Mouse (Mus musculus): ENCODE data around the gene Arnt2.

Arnt2 gene

DNA sequence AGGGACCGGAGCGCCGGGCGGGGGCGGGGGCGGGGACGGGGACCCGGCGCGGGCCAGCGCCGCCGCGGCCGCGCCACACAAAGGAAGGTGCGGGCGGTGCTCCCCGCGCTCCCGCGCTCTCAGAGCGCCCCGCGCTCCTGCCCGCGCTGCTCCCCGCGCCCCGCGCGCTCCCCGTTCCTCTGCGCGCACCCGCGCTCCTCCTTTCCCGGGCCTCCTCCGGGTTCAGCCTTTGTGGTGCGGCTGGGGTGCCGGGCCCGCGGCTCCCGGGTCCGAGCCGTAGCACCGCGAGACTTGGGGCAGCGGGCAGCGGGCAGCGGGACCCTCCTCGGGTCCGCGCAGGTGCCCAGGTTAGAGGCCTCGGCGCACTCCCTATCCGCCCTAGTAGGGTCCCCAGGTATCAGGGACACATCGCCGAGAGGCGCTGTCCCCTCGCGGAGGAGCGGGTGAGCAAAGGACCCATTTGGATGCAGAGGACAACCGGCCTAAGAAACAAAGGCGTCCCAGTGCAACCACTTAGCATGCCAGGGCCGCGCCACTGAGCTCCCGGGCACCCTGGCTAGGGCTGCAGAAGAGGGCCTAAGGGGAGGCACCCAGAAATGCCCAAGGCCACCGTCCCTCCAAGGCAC, at the start of gene Arnt2:
Gene Arnt2 (minus strand): TSS at position 281 of the 626 bp plus-strand sequence.
- peak; percentile 51 to 62 for DNase-seq (ENCODE audit: low spot score in 2 of 2)

DNA sequence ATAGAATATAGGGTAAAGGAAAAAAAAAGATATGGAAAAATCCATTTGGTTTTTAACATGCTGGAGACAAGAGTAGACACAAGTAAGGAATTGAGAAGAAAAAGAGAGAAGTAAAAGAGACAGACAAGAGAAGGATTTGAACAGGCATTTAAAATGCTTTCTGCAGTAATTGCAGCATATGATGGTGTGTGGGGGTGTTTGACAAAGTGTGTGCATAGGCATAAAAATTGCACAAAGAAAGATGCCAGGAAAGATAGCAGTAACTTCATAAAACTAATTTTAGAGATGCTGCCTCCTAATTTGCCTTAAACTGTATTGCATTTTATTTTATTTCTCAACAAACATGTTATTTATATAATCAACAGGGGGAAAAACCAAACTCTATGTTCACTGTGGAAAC, 41.7 kb upstream of the Arnt2 start:
- no peak for DNase-seq (ENCODE audit: low spot score in 2 of 2)

DNA sequence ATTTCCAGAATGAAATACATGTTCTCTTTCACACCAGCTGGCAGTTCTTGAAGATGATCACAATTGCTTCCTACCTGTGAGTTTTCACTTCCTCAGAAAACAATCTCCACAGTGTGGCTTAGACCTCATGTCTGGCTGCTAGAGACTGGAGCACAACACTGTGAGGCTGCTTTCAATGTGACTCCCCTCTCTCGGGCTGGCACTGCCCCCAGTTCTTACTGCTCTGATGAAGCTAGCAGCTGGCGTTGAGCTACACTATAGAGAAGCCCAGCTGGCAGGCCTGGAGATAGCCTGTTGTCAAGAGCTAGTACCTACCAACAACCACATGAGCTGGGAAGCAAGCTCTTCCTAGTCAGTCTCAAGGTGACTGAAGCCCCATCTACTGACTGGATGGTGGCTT, 39.1 kb upstream of the Arnt2 start:
- peak in 1 of 2 experiments; percentile 29 for DNase-seq (ENCODE audit: low spot score in 2 of 2)

DNA sequence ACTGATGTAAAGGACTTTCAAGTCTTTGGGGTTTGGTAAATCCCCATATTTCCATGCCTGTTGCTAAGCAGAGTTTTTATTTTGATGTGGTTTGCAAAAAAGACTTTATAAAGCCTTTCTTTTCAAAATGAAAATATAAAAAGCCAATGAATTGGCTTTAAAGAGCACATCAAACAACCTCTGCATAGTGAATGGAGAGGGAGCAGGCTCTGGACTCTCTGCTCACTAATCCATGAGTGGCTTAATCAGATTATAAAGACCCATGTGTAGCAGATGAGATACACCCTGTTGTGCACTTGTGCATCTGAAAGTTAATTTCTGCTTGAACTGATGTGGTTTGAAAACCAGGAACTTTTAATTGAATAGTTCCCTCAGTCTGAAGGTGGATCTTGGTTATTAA, 38.5 kb upstream of the Arnt2 start:
- no peak for DNase-seq (ENCODE audit: low spot score in 2 of 2)

DNA sequence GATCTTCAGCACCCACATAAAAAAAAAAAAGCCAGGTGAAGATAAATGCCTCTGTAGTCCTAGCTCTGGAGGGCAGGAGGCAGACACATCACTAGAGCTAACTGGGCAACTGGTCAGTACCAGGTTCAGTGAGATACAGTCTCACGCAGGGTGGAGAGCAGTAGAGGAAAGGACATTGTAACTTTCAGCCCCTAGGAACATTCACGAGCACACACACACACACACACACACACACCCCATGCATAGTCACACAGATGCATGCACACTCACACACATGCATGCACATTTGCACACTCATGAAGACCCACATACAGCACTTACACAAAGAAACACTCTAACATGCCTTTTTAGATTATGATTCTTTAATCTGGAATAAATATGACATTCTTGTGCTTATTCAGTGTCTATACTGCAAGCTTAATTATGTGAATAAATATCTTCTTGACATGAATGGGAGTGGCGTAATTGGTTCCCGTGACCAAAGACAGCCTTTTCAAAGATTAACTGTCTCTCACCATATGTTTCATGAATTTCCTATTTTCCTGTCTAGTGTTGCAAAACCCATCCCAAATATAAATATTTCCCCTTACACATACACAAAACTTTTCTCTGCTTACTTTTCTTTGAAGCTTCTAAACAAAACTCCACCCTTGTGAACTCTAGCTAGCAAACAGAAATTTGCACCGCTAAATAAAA, 37.9 kb upstream of the Arnt2 start:
- no peak for DNase-seq (ENCODE audit: low spot score in 2 of 2)

DNA sequence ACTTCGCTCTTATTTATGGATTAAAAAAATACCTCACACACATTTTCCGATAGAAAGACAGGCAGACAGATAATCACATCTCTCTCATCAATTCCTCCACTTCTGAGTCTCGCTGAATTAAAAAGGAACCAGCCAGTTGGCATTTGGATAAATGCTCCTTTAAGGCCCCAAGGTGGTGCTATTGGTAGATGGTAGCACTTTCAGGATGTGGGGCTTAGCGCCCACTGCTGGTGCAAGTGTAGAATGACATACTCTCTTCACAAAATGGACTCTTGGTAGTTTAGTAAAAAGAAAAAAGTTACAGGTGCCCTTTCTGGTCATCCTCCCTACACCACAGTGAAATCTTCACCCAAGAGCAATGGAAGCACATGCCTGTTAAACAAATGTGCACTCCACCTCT, 37.1 kb upstream of the Arnt2 start:
- DNase-seq (ENCODE audit: low spot score in 2 of 2), result peak; percentile 24 to 42

DNA sequence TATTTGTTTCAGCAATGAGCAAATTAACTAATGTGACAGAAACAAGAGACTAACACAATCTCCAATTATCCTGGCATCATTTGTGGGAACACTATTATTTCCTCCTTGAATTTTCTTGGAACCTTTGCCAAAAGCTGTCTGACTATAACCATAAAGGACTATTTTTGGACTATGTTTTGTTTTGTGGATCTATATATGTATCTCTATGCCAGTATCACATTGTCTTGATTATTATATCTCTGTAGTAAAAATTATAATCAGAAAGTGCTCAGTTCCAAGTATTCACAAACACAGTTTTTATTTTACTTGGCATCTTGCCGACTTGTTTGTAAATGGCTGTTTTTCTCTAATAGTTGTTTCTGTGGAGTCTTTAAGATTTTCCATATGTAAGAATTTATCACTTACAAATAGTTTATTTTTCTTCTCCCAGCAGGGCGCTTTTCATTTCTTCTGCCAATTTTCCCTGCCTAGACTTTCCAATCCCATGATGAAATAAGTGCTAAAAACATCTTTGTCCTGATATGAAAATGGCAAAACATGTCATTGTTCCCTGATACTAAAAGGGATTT, 32.5 kb upstream of the Arnt2 start:
- no peak for DNase-seq (ENCODE audit: low spot score in 2 of 2)

DNA sequence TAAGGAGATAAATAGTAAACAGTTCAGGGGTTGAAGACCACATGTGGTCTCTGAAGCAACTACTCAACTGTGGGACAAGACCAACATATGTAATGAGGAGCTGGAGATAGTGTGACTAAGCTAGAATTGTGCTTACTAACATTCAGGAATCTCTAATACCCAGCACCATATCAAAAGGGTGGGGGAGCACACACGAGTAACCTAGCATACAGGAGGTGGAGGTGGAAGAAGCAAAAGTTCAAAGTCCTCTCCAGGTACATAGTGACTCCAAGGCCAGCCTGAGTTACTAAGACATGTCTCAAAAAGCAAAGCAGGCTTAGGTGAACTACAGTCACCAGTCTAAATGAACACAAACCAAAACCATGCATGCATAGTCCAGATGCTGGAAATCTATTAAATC, 29.6 kb upstream of the Arnt2 start:
- DNase-seq (ENCODE audit: low spot score in 2 of 2), result no peak

DNA sequence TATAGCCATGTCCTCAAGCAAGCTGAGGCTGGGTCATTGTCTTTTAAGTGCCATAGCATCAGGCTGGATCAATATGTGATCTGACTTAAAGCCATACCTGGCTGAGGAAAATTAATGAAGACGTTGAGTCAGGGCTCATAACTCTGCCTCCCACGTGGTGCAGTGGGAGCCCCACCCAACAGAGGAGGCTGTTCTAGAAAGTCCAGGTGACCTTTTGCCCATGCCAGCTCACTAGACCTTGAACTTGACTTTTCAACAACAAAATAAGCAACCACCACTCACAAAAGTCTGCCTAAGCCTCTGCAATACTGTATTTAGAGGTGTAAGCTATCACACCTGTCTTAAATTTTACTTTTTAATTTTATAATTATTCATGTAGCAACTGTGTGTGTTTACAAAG, 24.9 kb upstream of the Arnt2 start:
- DNase-seq (ENCODE audit: low spot score in 2 of 2), result no peak

DNA sequence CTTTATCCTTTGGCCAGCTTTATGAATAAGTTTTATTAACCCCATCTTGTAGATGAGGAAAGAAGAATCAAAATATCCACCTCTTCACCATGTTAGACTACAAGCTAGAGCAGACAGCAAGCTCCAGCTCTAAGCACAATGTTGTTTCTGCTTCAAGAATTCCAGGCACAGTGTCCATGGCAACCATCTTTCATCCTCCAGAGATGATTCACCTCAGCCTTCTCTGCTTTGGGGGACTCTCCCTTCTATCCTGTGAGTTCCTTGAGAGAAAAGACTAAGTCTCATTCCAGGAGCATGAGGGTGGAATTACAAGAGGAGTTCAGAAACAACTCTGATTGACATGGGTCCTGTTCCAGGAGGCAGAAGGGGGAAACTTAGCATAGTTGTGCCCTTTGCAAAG, 22.2 kb upstream of the Arnt2 start:
- DNase-seq (ENCODE audit: low spot score in 2 of 2), result no peak

DNA sequence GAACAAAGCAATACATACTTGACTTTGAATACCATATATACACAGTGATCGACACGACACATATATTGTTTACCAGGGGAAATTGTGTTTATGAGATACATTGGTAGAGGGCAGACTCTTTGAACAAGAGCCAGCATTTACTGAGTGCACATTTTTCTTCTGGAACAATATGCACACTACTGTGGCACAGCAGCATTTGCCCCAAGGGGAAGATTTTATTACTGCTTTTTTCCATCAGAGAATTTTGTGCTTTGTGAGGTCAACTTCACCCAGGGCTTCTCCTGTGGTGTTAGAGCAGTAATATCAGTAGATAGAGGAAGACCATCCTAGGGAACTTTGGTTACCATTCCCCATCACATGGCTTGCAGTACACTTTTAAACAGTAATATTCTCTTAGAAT, 17.2 kb upstream of the Arnt2 start:
- no peak for DNase-seq (ENCODE audit: low spot score in 2 of 2)

DNA sequence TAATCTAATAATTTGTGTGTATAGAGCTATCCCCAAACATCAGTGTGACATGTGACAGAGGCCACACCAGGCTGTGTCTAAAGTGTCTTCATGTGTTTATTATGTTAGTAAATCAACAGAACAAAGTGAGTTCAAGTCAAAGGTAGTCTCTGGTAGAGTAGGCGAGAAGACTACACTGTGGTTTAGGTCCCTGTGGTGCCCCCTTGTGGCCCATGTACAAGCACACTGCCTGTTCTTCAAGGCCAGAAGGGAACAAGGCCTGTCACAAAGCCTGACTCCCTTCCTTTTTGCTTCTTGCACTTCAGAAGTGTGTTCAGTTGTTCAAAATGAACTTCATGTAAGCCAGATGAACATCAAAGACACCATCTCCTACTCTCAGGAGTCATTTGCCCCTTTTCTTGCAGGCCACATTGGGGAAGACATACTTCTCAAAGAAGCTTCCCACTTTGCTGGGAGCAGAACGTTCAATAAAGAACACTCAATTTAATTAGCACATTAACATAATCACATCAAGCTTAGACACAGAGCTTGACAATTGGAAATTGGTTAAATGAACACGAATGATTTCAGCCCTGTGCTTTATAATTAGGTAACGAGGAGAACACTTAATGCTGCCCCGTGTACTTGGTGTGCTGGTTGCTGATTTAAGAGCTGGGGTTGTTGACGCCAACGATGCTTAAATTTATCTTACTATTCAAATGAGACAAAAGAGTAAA, 14.9 kb upstream of the Arnt2 start:
- DNase-seq (ENCODE audit: low spot score in 2 of 2), result no peak

DNA sequence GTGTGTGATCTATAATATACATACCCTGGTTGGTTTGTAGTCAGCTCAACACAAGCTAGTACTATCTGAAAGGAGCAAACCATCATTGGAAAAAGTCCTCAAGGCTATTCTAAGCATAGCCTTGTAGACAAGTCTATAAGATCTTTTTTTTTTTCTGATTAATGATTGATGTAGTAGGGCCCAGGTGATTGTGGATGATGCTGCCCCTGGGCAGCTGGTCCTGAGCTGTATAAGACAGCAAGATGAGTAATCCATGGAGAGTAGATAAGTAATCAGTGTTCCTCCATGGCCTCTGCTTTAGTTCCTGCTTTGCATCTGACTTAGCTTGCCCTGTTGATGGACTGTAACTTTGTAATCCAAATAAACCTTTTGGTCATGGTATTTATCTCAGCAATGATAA, 11.8 kb upstream of the Arnt2 start:
- no peak for DNase-seq (ENCODE audit: low spot score in 2 of 2)

DNA sequence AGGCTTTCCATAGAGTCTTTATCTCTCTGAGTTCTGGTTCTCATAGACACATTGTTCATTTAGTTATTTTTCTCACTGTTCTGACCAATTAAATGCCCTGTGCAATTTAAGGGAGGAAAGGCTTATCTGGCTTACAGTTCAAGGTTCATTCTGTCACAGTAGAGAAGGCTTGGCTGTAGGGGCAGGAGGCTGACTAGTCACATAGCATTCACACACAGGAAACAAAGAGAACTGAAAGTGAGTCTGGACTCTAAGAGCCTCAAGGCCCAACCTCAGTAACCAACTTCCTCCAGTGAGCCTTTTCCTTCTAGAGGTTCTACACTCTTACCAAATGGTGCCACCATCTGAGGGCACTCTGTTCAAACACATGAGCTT, 11.3 kb upstream of the Arnt2 start:
- DNase-seq (ENCODE audit: low spot score in 2 of 2), result no peak

DNA sequence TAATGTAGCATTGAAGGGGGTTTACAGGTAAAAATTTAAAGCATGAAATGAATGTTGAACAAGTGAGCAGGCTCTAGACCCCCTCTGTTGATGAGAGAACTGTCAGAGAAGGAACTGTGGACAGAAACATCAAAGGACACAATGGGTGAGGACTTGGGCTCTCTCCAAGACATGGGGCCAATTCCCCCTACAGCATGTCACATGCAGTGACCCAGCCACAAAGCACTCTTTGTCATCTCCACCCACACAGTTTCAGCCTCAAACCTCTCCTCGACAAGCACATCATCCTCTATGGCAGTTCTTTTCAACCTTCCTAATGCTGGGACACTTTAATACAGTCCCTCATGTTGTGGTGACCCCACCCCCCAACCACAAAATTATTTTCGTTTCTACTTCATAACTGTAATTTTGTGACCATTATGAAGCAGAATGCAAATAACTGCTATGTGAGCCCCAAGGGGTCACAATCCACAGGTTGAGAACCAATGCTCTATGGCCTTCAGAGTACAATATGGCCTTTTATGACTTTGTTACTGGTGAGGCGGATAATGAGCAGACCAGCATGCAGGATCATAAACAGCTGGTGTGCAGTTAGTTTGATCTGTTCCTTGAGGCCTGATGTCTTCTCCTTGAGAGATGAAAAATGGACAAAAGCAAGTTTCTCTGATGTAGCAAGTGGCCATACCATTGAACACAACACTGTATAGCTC, 10.8 kb upstream of the Arnt2 start:
- no peak for DNase-seq (ENCODE audit: low spot score in 2 of 2)

DNA sequence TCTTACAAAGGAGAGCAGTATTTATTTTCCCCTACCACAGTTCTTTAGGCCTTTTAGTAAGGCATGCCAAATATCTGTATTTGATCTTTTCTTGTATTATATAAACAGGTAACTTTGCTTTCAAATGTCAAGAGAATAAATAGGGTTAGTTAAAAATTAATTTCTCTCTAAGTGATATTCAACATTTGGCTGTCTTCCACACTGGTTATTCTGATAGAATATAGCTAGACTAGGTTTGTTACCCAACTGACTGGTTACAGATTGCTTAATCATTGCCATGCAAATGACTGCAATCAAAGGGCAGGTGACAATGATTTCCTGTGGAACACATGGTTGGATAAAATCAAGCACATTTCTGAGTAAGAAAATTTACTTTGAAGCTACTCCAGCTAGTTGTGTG, 7.5 kb upstream of the Arnt2 start:
- no peak for DNase-seq (ENCODE audit: low spot score in 2 of 2)

DNA sequence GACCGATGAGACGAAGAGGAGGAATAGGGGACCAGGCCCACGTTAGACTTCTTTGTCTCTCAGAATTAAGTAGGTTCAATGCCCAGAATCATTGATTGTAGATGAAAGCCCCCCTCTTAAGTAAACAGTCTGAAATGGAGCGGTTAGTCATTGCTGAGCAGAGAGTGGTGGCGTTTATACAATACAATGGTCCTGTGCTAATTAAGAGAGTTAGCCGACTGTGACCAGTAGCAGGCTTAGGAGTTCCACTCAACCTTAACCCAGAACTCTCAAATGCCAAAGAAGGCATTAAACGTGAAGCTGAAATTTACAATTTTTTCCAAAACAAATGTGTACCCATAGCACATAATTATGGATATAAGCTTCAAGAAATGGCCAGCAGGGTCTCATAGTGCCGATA, 2.6 kb upstream of the Arnt2 start:
- DNase-seq (ENCODE audit: low spot score in 2 of 2), result no peak

DNA sequence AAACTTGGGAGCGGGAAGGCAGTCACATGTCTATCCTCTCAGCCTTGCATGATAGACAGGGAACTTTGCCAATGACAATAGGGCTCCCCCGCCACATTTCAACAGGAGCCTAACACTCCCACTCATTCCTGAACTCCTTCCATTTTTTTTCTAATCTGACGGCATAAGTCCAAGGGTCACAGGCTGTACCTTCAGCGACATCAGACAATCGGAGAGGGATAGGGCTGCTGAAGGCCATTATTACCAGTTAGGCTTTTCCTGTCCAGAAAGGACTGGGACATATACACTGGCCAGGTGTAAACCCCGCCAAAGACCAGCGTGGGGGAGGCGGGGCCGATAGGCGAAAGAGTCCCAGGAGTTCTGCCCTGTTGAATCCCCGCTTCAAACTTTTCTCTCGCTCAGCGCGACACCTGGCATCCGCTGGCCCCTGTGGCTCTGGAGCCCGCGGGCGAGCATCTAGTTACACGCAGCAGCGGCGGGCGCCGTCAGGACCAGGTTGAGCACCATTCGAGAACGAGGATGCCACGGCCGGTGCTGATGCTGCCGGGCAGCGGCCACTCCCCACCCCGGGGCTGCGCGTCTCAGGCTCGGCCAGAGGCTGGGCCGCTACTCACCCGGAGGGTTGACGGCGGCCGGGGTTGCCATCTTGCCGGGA, 608 bp downstream of the Arnt2 start:
- peak in 1 of 2 experiments; percentile 48 for DNase-seq (ENCODE audit: low spot score in 2 of 2)

DNA sequence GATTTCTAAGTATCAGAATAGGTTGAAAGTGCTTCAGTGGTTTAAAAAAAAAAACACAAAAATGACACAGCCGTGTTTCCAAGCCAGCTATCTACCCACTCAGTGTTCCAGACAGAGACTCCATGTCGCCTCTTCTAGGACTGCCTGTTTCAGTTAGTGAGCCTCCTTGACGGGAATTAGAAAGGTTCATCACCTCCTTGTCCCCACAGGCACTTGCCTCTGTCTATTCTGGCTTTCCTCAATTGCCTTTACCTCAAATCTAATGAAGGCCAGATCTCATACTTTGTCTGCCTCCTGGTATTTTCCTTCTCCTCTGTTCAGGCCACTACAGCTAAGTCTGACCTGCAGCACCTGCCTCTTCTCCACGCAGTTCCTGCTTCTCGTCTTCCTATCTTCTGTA, 1.7 kb downstream of the Arnt2 start:
- DNase-seq (ENCODE audit: low spot score in 2 of 2), result no peak

DNA sequence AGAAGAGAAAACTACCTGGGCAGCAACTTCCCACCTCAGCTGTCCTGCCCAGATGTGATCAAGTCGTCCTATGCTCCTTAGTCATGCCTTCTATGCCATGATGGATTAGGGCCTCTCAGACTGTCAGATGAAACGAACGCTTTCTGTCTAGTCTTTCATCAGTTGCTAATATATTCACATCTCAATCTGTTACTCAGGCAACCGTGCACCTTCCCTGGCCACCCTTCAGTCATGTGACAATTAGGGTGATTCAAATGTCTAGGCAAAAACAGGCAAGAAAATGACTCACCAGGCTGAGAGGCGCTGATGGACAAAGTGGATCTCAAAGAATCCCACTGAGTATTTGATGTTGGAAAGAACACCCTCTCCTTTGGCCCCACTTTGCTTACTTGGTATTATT, 6.6 kb downstream of the Arnt2 start:
- DNase-seq (ENCODE audit: low spot score in 2 of 2), result no peak

DNA sequence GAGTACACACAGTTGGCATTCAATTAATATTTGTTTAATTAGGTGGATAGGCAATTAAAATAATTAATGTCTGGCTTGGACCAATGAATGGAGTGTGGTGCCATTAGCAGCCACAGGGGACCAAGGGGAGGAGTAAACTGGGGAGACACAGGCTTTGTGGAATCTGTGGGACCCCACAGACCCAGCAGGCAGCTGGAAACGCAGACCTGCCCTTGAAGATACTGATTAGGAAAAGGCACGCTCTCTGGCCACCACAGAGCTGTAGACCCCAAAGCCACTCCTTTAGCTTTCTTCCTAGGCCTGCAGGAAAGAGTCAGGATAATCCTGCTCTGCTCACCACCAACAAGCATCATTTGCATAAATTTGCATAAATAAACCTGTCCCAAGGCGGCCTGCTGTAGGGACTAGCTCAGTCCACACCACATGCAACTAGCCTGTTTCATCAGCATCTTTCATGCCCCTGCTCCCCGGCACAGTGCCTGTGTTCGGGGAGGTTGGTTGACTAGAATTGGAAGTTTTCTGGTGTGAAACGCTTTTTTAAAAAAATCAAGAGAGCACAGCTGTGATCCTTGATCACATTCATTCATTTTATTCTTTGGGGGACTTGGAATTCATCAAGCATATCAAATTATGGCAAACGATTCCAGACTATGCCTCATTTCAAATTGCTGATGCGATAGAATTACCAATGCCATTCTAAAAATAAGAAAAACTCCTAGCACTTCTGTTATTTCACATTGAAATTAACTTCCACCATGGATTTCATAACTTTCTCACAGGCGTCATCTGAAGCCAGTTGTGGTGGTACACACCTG, 8.1 kb downstream of the Arnt2 start:
- no peak for DNase-seq (ENCODE audit: low spot score in 2 of 2)
